Mouse (Mus musculus): ENCODE measurements around the gene Zfp91. TPM values are rescaled to one million over a fixed set of nuclear protein-coding genes. Genes with fewer than 3 reads are reported as not detected.

Gene Zfp91
- polyA plus RNA-seq, 1 experiment: 28.9 TPM

DNA sequence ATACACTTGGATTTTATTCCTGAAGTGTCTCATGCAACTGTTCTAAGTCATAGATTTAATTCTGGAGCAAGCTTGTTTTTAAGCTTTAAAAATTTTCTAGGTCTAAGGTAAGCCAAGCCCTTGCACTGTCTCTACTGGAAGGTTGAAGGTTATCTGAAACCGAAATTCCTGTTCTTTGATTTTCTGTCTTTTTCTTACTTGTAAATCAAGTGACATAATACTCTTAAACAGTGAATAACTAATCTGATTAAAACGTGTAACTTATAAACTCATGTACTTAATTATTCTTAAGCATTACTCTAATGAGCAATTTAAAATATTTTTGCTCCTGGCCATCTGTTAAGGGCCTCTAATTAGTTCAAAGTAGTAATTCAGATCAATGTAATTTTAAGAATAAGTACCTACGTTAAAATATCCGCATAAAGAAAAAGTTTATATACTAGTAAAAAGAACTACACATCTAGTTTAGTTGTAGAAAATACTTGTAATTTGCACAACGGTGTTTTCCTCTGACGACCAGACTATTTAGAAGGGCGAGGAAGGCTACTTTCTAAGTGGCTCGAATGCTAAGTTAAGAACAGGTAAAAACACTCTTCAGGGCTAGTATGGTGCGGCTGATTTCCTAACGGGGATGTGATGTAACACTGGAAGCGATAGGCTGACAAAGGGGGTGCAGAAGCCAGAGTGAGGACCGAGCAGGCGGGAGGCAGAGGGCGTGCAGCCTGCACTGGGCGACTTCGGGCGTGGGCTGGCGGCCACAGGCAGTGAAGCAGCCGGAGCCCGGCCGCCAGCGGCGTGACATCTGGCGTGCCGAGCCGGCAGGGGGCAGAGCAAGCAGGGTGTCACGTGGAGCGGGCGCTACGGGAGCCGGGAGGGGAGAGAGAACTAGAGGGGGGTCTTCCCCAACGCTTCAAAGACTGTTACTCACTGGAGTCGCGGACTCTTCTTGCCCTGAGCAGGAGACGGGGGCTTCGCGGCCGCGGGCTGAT, 1.6 kb downstream of the Zfp91 start:
- H3K36me3 ChIP-seq (ENCODE audit: control insufficient read depth, insufficient read depth): peaks cover 9% of the 10 kb centered on the region
- no peaks in the 10 kb centered on the region for H3K27me3 ChIP-seq (ENCODE audit: control insufficient read depth, insufficient read depth, insufficient read length)
- peak overlapping the region; percentile 83 for H3K4me2 ChIP-seq (ENCODE audit: low read depth)
- TF ChIP-seq CEBPB (IDR thresholded peaks at IDR 0.05; ENCODE audit: insufficient read depth, poor library complexity, severe bottlenecking) (no peak), USF1 (IDR thresholded peaks at IDR 0.05; ENCODE audit: low read depth) (peak; percentile 94), E2F4 (IDR thresholded peaks at IDR 0.05; ENCODE audit: insufficient read depth) (no peak), POLR2AphosphoS2 (IDR thresholded peaks at IDR 0.05; ENCODE audit: insufficient read length, low read depth) (peak; percentile 87), MYOG (IDR thresholded peaks at IDR 0.05; ENCODE audit: control insufficient read depth in 1 of 3, insufficient read depth in 1 of 3, insufficient read length in 2 of 3, low read depth in 2 of 3) (peak in 2 of 3 experiments; percentile 83 to 88), REST (IDR thresholded peaks at IDR 0.05; ENCODE audit: insufficient read depth, insufficient read length) (peak; percentile 20), MAX (IDR thresholded peaks at IDR 0.05; ENCODE audit: low read depth) (peak; percentile 41), TCF3 (IDR thresholded peaks at IDR 0.05; ENCODE audit: insufficient read length, low read depth) (peak; percentile 70), MYOD1 (IDR thresholded peaks at IDR 0.05; ENCODE audit: control insufficient read depth in 1 of 3, insufficient read length in 2 of 3, low read depth in 2 of 3) (peak in 2 of 3 experiments; percentile 51 to 82), POLR2A (IDR thresholded peaks at IDR 0.05; ENCODE audit: insufficient read length, low read depth) (peak; percentile 93), SRF (IDR thresholded peaks at IDR 0.05; ENCODE audit: control insufficient read depth, insufficient read length, low read depth) (peak; percentile 15), TCF12 (IDR thresholded peaks at IDR 0.05; ENCODE audit: insufficient read depth, poor library complexity, severe bottlenecking) (no peak)
- H3K79me2 ChIP-seq (ENCODE audit: control insufficient read depth, insufficient read depth): peaks cover 52% of the 10 kb centered on the region
- peak overlapping the region; percentile 84 for H3ac ChIP-seq (ENCODE audit: control insufficient read depth, insufficient read length)
- peak overlapping the region; percentile 63 for H3K4me3 ChIP-seq

DNA sequence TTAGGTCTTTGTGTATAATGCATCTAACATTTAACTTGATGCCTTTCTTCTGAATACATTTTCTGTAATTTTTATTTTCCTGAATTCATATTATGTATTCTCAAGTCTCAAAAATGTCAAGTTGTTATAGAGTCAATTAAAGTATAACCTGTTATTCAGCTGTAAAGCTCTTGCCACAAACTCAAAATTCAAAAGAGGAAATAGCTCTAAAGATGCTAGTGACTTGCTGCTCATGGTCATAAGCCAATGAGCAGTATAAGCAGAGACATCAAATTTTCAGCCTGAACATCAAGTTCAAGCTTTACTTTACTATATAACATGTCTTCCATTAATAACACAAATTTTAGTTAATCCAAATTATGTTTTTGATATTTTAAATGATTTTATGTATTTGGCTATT, 3.6 kb downstream of the Zfp91 start:
- no peak for TF ChIP-seq MAX (IDR thresholded peaks at IDR 0.05; ENCODE audit: low read depth)
- no peak for TF ChIP-seq POLR2AphosphoS2 (IDR thresholded peaks at IDR 0.05; ENCODE audit: insufficient read length, low read depth)
- TF ChIP-seq USF1 (IDR thresholded peaks at IDR 0.05; ENCODE audit: low read depth): no peak
- no peak for TF ChIP-seq POLR2A (IDR thresholded peaks at IDR 0.05; ENCODE audit: insufficient read length, low read depth)
- no peak for TF ChIP-seq MYOG (IDR thresholded peaks at IDR 0.05; ENCODE audit: control insufficient read depth in 1 of 3, insufficient read depth in 1 of 3, insufficient read length in 2 of 3, low read depth in 2 of 3)
- no peak for TF ChIP-seq SRF (IDR thresholded peaks at IDR 0.05; ENCODE audit: control insufficient read depth, insufficient read length, low read depth)
- no peak for TF ChIP-seq REST (IDR thresholded peaks at IDR 0.05; ENCODE audit: insufficient read depth, insufficient read length)
- no peak for TF ChIP-seq CEBPB (IDR thresholded peaks at IDR 0.05; ENCODE audit: insufficient read depth, poor library complexity, severe bottlenecking)
- TF ChIP-seq TCF3 (IDR thresholded peaks at IDR 0.05; ENCODE audit: insufficient read length, low read depth): no peak
- no peak for TF ChIP-seq TCF12 (IDR thresholded peaks at IDR 0.05; ENCODE audit: insufficient read depth, poor library complexity, severe bottlenecking)
- TF ChIP-seq MYOD1 (IDR thresholded peaks at IDR 0.05; ENCODE audit: control insufficient read depth in 1 of 3, insufficient read length in 2 of 3, low read depth in 2 of 3): no peak
- TF ChIP-seq E2F4 (IDR thresholded peaks at IDR 0.05; ENCODE audit: insufficient read depth): no peak
- peak overlapping the region; percentile 83 for H3K4me2 ChIP-seq (ENCODE audit: low read depth)
- H3K27me3 ChIP-seq (ENCODE audit: control insufficient read depth, insufficient read depth, insufficient read length): no peaks in the 10 kb centered on the region
- H3ac ChIP-seq (ENCODE audit: control insufficient read depth, insufficient read length): no peak overlapping the region
- H3K36me3 ChIP-seq (ENCODE audit: control insufficient read depth, insufficient read depth): peaks cover 13% of the 10 kb centered on the region
- no peak overlapping the region for H3K4me3 ChIP-seq
- peaks cover 72% of the 10 kb centered on the region for H3K79me2 ChIP-seq (ENCODE audit: control insufficient read depth, insufficient read depth)

DNA sequence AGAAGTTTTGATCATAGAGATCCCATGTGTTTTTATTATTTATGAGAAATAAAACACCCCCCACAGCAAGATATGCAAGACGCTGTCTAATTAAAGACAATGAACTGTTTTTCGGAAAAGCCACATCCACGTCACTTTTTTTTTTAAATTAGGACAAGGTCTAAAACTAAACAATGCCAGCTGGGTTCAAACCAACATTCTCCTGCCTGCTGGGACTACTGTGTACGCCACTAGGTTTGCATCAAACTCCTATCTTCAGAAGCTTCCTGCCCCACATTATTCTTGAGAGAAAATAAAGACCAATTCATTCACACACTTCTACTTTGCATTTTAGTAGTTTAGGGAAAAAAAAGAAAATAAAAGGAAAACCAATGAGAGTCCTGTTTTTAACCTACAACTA, 8.2 kb downstream of the Zfp91 start:
- Histone ChIP-seq H3K4me3 (no peak overlapping the region), H3K79me2 (ENCODE audit: control insufficient read depth, insufficient read depth) (peaks cover 100% of the 10 kb centered on the region), H3K27me3 (ENCODE audit: control insufficient read depth, insufficient read depth, insufficient read length) (no peaks in the 10 kb centered on the region), H3K36me3 (ENCODE audit: control insufficient read depth, insufficient read depth) (peaks cover 13% of the 10 kb centered on the region), H3ac (ENCODE audit: control insufficient read depth, insufficient read length) (no peak overlapping the region), H3K4me2 (ENCODE audit: low read depth) (peak overlapping the region; percentile 61)
- TF ChIP-seq MYOG (IDR thresholded peaks at IDR 0.05; ENCODE audit: control insufficient read depth in 1 of 3, insufficient read depth in 1 of 3, insufficient read length in 2 of 3, low read depth in 2 of 3) (no peak), SRF (IDR thresholded peaks at IDR 0.05; ENCODE audit: control insufficient read depth, insufficient read length, low read depth) (no peak), USF1 (IDR thresholded peaks at IDR 0.05; ENCODE audit: low read depth) (no peak), MAX (IDR thresholded peaks at IDR 0.05; ENCODE audit: low read depth) (no peak), POLR2A (IDR thresholded peaks at IDR 0.05; ENCODE audit: insufficient read length, low read depth) (no peak), MYOD1 (IDR thresholded peaks at IDR 0.05; ENCODE audit: control insufficient read depth in 1 of 3, insufficient read length in 2 of 3, low read depth in 2 of 3) (no peak), REST (IDR thresholded peaks at IDR 0.05; ENCODE audit: insufficient read depth, insufficient read length) (no peak), CEBPB (IDR thresholded peaks at IDR 0.05; ENCODE audit: insufficient read depth, poor library complexity, severe bottlenecking) (no peak), TCF12 (IDR thresholded peaks at IDR 0.05; ENCODE audit: insufficient read depth, poor library complexity, severe bottlenecking) (no peak), POLR2AphosphoS2 (IDR thresholded peaks at IDR 0.05; ENCODE audit: insufficient read length, low read depth) (no peak), TCF3 (IDR thresholded peaks at IDR 0.05; ENCODE audit: insufficient read length, low read depth) (no peak)

DNA sequence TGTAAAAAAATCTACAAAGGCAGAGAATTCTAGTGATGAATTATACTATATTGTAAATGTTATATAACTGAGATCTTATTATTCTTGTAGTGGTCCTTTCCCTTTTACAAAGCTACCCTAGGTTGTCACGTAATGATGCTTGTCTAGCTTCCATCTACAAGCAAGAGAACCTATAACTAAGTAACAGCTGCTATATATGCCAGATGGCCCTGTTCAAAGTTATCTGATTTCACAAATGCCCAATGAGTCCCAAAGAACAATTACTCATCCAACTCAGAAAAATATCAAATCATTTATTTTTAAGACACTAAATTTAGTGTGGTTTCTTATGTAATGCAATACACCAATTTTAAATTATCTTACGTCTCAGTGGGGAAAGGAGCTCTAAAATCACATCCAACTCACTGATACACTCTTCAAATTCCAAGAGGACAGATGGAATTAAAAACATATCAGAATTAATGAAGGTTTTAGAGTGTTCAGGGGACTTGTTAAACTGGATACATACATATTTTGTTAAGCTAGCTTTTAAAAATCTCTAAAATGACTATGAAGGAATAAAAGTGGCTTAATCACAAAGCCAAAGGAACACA, 9.0 kb downstream of the Zfp91 start:
- H3K27me3 ChIP-seq (ENCODE audit: control insufficient read depth, insufficient read depth, insufficient read length): no peaks in the 10 kb centered on the region
- TF ChIP-seq POLR2AphosphoS2 (IDR thresholded peaks at IDR 0.05; ENCODE audit: insufficient read length, low read depth): no peak
- TF ChIP-seq MAX (IDR thresholded peaks at IDR 0.05; ENCODE audit: low read depth): no peak
- TF ChIP-seq SRF (IDR thresholded peaks at IDR 0.05; ENCODE audit: control insufficient read depth, insufficient read length, low read depth): no peak
- TF ChIP-seq TCF3 (IDR thresholded peaks at IDR 0.05; ENCODE audit: insufficient read length, low read depth): no peak
- TF ChIP-seq CEBPB (IDR thresholded peaks at IDR 0.05; ENCODE audit: insufficient read depth, poor library complexity, severe bottlenecking): no peak
- no peak for TF ChIP-seq E2F4 (IDR thresholded peaks at IDR 0.05; ENCODE audit: insufficient read depth)
- TF ChIP-seq POLR2A (IDR thresholded peaks at IDR 0.05; ENCODE audit: insufficient read length, low read depth): no peak
- TF ChIP-seq REST (IDR thresholded peaks at IDR 0.05; ENCODE audit: insufficient read depth, insufficient read length): no peak
- no peak for TF ChIP-seq TCF12 (IDR thresholded peaks at IDR 0.05; ENCODE audit: insufficient read depth, poor library complexity, severe bottlenecking)
- no peak for TF ChIP-seq MYOG (IDR thresholded peaks at IDR 0.05; ENCODE audit: control insufficient read depth in 1 of 3, insufficient read depth in 1 of 3, insufficient read length in 2 of 3, low read depth in 2 of 3)
- TF ChIP-seq USF1 (IDR thresholded peaks at IDR 0.05; ENCODE audit: low read depth): no peak
- no peak for TF ChIP-seq MYOD1 (IDR thresholded peaks at IDR 0.05; ENCODE audit: control insufficient read depth in 1 of 3, insufficient read length in 2 of 3, low read depth in 2 of 3)
- peaks cover 100% of the 10 kb centered on the region for H3K79me2 ChIP-seq (ENCODE audit: control insufficient read depth, insufficient read depth)
- H3K36me3 ChIP-seq (ENCODE audit: control insufficient read depth, insufficient read depth): peaks cover 13% of the 10 kb centered on the region
- no peak overlapping the region for H3K4me3 ChIP-seq
- H3ac ChIP-seq (ENCODE audit: control insufficient read depth, insufficient read length): no peak overlapping the region
- H3K4me2 ChIP-seq (ENCODE audit: low read depth): peak overlapping the region; percentile 61
